In the genomic region with DNA sequence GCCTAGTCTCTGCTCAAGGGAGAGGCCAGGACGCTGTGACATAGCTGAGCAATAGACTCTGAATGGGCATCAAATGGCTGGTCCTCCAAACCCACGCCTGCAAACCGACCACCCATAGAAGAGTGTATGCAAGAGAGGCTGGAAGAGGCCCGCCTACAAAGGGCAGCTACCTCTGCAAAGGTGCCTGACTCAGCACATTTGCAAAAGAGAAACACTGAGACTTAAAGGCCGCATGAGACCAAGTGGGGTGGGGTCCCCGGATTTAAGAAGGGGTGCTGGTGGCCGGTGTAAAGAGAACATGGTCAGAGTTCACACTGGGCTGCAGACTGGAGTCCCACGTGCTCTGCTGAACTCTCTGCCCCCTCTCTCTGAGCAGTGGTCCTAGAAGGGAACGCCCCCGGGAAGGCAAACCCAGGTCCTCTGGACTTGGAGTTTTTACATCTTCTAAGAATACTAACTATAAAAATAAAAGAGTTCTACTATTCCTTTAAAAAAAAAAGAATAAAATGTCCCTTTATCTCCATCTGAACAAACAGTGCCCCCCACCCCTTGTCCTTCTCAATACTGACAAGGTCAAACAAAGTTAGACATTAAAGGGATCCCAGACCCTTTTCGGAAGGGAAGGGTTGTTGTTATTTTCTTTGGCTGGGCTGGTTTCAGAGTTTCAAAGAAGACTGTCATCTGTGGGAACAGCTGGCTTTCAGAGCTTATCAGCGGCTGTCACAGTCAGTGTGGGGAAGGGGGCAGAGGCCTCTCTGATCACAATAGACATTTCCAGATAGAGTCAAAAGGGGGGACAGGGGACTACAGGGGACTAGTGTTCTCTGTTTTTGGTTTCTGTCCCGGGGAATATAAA, we compare ENCODE assay signal across 10 mouse cellular contexts. TPM values are rescaled to one million over a fixed set of nuclear protein-coding genes. Genes with fewer than 3 reads are reported as not detected.
A peak's percentile ranks its signal among the peaks of the same experiment; 100 is the strongest.
DNase-seq lines count a peak whose midpoint lies in the region; ATAC-seq and TF ChIP-seq lines count a peak whose summit lies in the region.
"Had no signal": no experiment of that assay in that cellular context is flagged by ENCODE, and none has a peak within 500 bp of the region (broad histone marks: within the 10 kb centered on the region; RNA-seq: fewer than 3 reads in every experiment).

No protein-coding gene starts in this region.

- 0 out of 2 replicates have a peak, but pooled peaks cover 5% of the 10 kb centered on the region for H3K36me3 ChIP-seq in kidney, embryonic 16.5 days (ENCODE audit: insufficient read depth, low read length)
- no peaks in the 10 kb centered on the region for H3K36me3 ChIP-seq in liver, embryonic 14.5 days (replicated peaks; ENCODE audit: control insufficient read depth, insufficient read depth, low read depth)
- H3K36me3 ChIP-seq: limb, embryonic 13.5 days had no signal

- H3K4me1 ChIP-seq in kidney, embryonic 16.5 days (ENCODE audit: insufficient read depth, low read length): peaks cover 62% of the 10 kb centered on the region
- peaks cover 41 to 58% of the 10 kb centered on the region in 2 experiments for H3K4me1 ChIP-seq in liver, embryonic 14.5 days (replicated peaks; ENCODE audit: control insufficient read depth in 2 of 2, insufficient read depth in 2 of 2, low read length in 1 of 2)

- no peak overlapping the region for H3K9ac ChIP-seq in kidney, embryonic 16.5 days (replicated peaks; ENCODE audit: low read length)
- peak overlapping the region; percentile 28; the same call in 1 of the 2 replicates for H3K9ac ChIP-seq in liver, embryonic 14.5 days (replicated peaks)
- H3K9ac ChIP-seq: limb, embryonic 13.5 days had no signal

- H3K27ac ChIP-seq in kidney, embryonic 16.5 days (ENCODE audit: low read length): peak overlapping the region; percentile 72
- peak overlapping the region; percentile 50 for H3K27ac ChIP-seq in liver, embryonic 14.5 days
- H3K27ac ChIP-seq: limb, embryonic 13.5 days had no signal

- peak; percentile 89 for TF ChIP-seq EP300 in liver, embryonic 14.5 days (IDR thresholded peaks at IDR 0.05; ENCODE audit: low read depth)

- H3K4me2 ChIP-seq in kidney, embryonic 16.5 days (replicated peaks; ENCODE audit: low read depth, low read length): no peak overlapping the region
- peak overlapping the region; percentile 53 for H3K4me2 ChIP-seq in liver, embryonic 14.5 days (ENCODE audit: low read depth)
- H3K4me2 ChIP-seq: limb, embryonic 13.5 days had no signal

- no peak for TF ChIP-seq CTCF in liver, embryonic 14.5 days (IDR thresholded peaks at IDR 0.05; ENCODE audit: low read depth)

- H3K27me3 ChIP-seq in kidney, embryonic 16.5 days (ENCODE audit: insufficient read depth, low read length): no peaks in the 10 kb centered on the region
- no peaks in the 10 kb centered on the region for H3K27me3 ChIP-seq in liver, embryonic 14.5 days (ENCODE audit: control insufficient read depth, insufficient read depth, low read length)

- no peak; the same call in 1 of the 2 replicates for ATAC-seq in kidney, embryonic 16.5 days (ENCODE audit: low FRiP score, low TSS enrichment)
- ATAC-seq in liver, embryonic 14.5 days (ENCODE audit: insufficient read depth): peak; percentile 87

- WGBS in kidney, embryonic 16.5 days: 30% methylated on average over 13 of the region's 13 CpGs
- WGBS in liver, embryonic 14.5 days (ENCODE audit: insufficient replicate concordance): 25% methylated on average over 13 of the region's 13 CpGs

- H3K9me3 ChIP-seq in kidney, embryonic 16.5 days (ENCODE audit: low read length): no peaks in the 10 kb centered on the region
- H3K9me3 ChIP-seq in liver, embryonic 14.5 days (ENCODE audit: control insufficient read depth, low read length): no peaks in the 10 kb centered on the region; the same call in 1 of the 2 replicates
- H3K9me3 ChIP-seq: limb, embryonic 13.5 days had no signal

- peak; percentile 48 for DNase-seq in embryo, embryonic 10 days (ENCODE audit: low spot score)
- DNase-seq in embryo, embryonic 10.5 days (ENCODE audit: low spot score): no peak
- DNase-seq in kidney, adult 9 months: no peak
- peak; percentile 57 for DNase-seq in R1 (ENCODE audit: low read depth, low spot score)
- peak; percentile 53 to 63 (median 57) for DNase-seq in liver, embryonic 14.5 days (ENCODE audit: low read depth in 3 of 3, low spot score in 3 of 3)
- no peak for DNase-seq in spleen, adult 18-20 months
- DNase-seq in thymus, postnatal 36 days: no peak
- DNase-seq: thymus, postnatal 14 days had no signal

- H3K4me3 ChIP-seq in kidney, embryonic 16.5 days (ENCODE audit: low read length): no peak overlapping the region
- H3K4me3 ChIP-seq in liver, embryonic 14.5 days (ENCODE audit: insufficient read depth in 1 of 2, low read depth in 2 of 2, low read length in 2 of 2): no peak overlapping the region
- H3K4me3 ChIP-seq: limb, embryonic 13.5 days had no signal

RNA-seq across cellular contexts. Expression of a gene that starts 32.2 kb away (rescaled TPM):
- polyA plus RNA-seq in kidney, embryonic 16.5 days (2015; fragmentation: Nextera tagmentation; extraction: Ambion mirVana): 255 and 257 TPM in 2 replicates
- polyA plus RNA-seq in liver, embryonic 14.5 days (2012; rRNA removed): 24.6 and 34.7 TPM in 2 replicates
- 31.4 and 41.2 TPM in 2 replicates for polyA plus RNA-seq in liver, embryonic 14.5 days (2014; fragmentation: Nextera tagmentation; extraction: Ambion mirVana)

Comparison
In these comparisons a context has a peak if more than half of its experiments do, and no peak if none do; other contexts are left out.
1. DNase-seq: peak in embryo, embryonic 10 days (single experiment), R1 (single experiment) and liver, embryonic 14.5 days (3 of 3); none in embryo, embryonic 10.5 days (single experiment), kidney, adult 9 months (single experiment), spleen, adult 18-20 months (0 of 2) and thymus, postnatal 36 days (0 of 2).